Mouse (Mus musculus): Measurements from ENCODE around the gene Nudc.
"Not testable (repeated sequence)": the region's sequence is repeated elsewhere in the genome, so short reads cannot be mapped to it uniquely, and the experiment has no call there.

The Nudc gene

DNA sequence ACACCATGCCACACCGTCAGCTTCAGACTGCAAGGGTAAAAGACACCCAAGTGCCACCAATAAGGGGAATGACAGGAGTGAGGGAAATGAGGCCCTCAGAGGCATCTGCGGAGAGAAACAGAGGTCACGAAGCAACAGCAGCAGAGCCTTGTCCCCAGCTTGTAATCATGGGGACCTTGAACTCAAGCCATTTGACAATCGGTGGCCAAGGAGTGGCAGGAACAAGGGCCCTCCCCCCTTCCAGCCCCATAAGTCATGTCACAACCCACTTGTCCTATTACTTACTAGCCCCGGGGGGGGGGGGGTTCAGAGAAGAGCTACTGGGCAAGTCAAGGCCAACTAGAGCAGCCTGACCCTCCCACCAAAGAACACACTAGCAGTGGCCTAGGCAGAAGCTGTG is 9.1 kb downstream of the Nudc start:
- DNase-seq (ENCODE audit: low read depth, low spot score): no peak

DNA sequence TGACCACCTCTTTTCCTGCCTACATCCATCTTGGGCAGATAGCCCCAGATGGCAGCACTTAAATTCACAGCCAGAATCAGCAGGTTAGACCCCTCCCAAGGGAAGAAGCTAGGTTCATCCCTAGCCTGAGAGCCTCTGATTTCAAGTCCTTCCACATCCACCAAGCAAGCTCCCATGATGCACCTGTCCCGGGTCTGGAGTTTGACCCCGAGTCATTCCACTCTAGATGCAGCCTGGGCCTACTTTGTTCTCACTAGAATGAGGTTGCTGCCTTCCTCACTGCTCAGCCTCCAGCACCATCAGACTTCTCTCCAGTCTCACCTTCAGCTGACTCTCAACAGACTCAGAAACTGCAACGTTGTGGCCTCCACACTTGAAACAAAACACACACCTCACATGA is 9.7 kb downstream of the Nudc start:
- no peak for DNase-seq (ENCODE audit: low read depth, low spot score)

DNA sequence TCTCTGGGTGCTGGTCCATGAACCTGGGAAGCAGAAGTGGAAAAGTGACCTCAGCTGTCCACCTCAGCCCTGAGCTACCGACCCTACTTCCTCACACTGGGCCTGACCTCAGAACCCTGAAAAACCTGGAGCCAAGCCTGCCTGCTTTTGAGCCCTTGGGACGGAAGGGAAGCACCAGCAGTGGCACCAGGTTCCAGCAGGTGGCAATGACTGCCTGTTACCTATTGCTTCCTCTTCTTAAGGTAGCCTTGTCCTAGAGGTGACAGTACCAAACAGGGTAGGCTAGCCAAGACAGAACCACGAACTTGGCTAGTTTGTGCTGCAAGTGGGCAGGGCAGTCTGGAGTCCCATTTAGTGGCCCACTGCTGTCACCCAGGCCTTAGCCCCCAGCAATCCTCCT is 13.0 kb downstream of the Nudc start:
- no peak for DNase-seq (ENCODE audit: low read depth, low spot score)

DNA sequence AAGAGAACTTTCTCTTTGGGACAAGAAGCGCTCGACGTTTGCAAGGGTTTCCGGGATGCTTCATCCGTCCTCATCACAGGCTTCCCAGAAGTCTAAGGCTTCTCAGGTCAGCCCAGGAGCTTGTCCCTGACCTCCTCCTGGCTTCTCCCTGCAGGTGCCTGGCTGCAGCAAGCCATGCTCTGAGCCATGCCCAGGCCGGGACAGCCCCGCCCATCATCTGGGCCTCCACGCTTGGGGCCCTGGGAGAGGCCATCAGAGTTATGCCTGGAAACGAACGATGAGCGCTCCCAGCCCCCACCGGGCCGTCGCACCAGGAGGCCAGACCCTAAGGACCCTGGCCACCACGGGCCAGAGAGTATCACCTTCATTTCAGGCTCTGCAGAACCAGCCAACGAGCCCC is 18.0 kb downstream of the Nudc start:
- no peak for DNase-seq (ENCODE audit: low read depth, low spot score)

DNA sequence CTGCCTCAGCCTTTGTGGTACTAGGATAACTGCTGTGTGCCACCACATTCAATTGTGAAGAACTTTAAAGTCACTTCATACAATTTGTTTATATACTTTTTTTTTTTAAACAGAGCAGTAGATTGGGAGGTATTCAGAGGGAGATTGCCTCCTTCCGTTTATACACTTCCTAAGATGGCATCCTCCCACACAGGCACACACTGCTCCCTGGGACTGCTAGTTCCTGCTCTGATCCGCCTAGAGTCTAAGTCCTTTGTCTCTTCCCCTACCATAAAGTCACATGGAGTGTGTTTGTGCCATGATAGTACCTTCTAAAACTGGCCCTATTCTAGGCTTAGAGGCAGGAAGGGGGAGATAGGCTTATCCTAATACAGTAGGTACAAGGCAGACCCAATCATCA is 24.3 kb downstream of the Nudc start:
- no peak for DNase-seq (ENCODE audit: low read depth, low spot score)

DNA sequence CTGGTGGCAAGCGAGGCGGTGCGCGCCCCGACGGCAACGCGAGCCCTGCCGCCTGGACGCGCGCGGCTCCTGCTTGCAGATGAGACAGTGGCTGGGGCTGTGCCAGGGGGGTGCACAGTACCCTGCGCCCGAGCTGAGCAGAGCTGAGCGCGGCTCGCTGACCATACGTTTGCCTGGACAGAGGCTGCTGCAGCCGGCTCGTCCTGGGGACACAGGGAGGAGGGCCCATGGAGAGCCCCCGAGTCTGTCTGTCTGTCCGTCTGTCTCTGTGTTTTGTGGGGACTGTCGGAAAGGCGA is 26.5 kb downstream of the Nudc start:
- no peak for DNase-seq (ENCODE audit: low read depth, low spot score)

DNA sequence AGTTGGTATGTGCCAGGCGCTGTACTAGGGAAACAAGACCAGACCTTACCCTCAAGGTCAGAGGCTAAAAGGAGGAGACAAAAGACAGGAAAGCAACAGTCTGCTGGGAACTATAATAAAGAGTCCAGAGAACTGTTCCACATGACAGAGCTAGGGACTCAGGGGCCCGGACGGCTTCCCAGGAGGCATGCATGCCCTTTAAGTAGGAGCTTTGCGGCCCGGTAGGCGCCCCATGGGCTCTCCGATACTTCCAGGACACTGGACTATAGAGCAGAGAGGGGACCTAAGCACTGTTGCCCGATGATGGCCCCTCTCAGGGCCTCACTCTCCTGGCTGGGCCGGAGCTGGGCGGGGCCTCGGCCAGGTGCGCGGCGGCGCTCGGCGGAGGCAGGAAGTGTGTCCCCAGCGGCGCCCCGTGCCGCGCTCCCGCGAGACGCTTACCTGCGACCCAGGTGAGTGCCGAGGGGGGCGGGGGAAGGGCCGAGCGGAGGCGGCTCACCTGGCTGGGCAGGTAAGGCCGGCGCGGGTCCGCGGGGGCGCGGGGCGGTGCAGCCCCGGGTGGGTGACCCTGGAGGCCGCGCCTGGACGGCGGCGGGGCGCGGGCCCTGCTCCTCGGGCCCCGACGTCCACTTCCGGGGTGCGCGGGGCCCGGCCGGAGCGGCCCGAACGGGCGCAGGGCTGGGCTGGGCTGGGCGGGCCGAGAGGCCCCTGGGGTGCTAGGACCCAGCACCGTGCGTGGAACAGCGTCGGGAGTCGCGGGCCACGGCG is 27.0 kb downstream of the Nudc start, which contains the start of gene Kdf1:
TSS of gene Kdf1 (plus strand) at position 363 of the 768 bp plus-strand sequence.
- no peak for DNase-seq (ENCODE audit: low read depth, low spot score)

DNA sequence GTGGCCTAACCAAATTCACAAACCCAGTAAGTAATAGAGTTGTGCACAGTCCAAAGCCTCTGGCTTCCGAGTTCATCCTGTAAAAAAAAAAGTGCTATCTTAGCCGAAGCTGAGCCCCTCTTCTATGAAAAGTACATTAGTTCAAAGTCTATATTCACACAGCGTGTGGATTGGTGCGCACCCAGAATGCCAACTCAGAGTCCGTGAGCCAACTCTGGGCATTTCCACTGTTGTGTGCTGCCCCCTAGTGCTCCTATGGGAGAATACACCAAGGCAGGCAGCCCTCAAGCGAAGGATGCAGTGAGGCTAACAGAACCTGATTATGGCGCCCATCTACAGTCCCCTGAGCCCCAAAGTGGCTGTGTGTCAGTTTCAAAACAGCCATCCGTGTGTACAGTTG is 32.8 kb downstream of the Nudc start:
- peak; percentile 73 for DNase-seq (ENCODE audit: low read depth, low spot score)

DNA sequence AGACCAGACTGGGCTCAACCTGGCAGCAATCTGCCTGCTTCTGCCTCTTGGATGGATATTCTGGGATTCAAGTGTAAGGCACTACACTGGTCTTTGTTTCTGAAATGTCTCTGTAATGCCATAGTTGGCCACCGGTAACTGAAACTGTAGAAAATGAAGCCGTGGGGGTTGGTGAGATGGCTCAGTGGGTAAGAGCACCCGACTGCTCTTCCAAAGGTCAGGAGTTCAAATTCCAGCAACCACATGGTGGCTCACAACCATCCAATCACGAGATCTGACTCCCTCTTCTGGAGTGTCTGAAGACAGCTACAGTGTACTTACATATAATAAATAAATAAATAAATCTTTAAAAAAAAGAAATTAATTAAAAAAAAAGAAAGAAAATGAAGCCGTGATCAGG is 33.3 kb downstream of the Nudc start:
- DNase-seq (ENCODE audit: low read depth, low spot score): not testable (repeated sequence)

DNA sequence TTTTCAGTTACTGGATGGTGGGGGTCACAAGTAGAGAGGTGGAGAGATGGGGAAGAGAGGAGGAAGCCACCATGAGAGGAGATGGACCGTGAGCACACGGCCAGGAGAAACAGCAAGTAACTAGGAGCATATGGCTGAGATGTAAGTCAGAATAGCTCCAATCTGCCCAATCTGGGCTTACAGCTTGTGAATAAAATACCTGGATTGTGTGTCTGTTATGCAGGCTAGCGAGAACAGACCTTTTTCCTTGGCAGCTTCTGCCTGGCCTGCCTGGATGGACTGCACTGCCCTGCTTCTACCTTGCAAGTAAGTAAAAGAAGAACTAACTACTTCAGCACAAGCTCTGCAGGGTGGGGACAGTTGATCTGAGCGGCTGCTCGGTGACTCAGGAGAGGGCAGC is 34.7 kb downstream of the Nudc start:
- DNase-seq (ENCODE audit: low read depth, low spot score): no peak

DNA sequence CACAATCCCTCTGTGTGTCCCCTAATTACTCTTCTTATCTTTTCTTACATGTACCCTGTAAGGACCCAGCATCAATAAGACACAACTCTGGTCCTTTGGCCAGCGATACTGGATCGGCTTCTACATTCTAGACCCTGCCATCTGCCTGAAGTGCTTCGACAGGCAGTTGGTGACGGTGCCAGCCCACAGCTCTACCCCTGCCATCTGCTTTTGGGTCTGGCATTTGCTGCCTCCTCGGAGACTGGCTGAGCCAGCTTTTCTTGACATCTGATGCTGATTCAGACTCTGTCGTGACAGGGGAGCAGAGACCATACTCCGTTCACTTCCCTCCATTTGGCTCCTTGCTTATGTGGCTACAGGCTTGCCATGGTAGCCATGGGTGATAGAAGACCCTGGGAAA is 36.8 kb downstream of the Nudc start:
- no peak for DNase-seq (ENCODE audit: low read depth, low spot score)

DNA sequence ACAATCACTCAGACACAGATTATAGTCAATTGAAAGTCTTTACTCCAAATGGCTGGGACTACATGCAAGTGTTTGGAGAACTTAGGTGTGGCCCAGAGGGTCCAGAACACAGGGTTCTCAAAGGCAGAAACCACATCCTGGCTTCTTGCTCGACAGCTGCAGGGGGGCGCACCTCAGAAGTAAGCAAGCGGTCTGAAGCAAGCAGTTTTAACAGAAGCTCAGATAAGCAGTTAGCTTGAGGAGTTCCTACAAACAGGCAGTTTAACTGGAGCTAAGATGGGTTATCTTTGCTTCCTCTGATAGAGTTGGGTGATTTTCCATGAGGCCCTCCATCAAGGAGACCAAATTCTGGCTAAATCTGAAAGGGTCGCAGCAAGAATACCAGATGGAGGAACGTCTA is 39.2 kb downstream of the Nudc start:
- no peak for DNase-seq (ENCODE audit: low read depth, low spot score)

DNA sequence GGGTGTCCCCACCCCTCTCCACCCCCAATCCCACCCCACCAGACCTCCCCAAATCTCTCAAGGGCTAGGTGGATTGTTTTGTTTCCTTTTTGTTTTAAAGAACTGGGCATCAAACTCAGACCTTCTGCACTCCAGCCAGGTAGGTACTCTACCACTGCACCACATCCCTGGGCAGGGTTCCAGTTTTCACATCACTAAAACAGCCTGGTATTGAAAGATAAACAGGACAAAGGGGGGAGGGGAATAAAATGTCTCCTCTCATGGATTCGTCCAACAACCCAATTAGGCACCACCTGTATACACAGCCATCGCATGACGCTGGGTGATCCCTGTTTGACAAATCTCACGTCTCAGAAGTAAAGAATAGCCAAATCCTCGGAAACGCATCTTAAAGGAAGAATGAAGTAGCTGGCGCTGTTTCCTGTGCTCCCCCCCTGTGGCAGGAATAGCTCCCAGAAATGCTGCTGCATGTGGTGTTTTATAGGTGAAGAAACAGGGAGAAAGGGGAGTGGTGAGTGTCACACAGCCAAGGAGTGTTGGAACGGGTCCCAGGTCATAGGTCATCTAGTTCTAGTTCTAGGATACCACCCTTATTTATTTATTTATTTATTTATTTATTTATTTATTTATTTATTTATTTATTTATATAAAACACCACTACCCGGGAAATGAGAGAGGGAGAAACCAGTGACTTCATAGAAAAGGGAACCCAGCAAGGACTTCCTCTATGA is 40.9 kb downstream of the Nudc start:
- no peak for DNase-seq (ENCODE audit: low read depth, low spot score)

DNA sequence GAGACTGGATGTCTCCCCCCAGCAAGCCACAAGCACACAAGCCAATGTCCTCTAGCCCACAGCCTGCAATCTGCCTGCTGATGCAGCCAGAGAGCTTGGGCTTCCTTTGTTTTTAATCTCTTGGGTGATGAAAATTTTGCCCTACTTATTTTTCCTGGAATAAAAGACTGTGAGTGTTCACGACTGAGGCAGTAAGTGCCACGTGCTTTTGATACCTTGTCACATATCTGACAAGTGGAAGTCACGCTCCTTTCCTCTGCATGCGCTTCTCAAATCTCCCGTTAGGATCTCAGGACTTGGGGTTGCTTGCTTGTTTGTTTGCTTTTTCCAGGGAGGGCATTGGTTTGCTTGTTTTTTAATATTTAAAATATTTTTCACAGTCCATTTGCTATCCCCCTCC is 41.5 kb downstream of the Nudc start:
- DNase-seq (ENCODE audit: low read depth, low spot score): no peak

DNA sequence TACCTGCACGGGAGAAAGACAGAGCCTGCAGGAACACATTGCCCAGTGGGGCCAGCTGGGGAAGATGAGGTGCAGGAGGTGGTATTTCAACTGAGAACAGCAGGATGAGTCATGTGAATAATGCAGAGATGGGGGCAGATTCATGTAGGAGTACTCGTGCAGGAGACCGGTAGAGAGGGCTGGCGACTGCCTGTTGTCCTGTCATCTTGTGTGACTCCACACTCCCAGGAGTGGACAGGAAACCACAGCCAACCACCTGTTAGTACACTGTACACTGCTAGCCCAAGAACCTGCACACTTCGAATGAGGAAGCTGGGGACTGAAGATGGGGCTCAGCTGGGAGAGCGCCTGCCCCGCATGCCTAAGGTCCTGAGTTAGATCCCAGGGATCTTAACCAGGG is 44.3 kb downstream of the Nudc start:
- no peak for DNase-seq (ENCODE audit: low read depth, low spot score)

DNA sequence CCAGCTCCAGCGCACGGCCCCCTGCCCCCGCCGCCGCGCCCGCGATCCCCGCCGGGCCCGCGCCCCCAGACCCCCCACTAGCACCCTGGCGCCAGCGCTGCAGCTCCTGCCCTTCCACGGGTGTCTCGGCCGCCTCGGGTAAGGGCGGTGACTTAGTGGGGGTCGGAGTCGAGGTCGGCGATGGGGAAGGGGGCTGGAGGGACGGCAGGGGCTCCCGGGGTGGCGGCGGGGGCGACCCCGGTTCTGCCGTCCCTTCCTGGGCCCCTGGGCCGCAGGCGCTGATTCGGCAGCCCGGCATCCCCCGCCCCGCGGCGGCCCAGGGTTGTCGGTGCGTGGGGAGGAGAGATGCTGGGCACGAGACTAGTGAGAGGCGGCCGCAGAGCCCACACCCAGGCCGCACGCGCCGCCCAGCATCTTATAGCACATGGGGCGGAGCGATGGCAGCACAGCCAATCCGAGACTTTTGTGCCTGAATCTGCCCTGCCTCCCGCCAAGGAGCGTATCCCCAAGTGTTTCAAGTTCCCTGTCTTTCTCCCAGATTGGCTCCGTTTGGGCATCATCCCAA is 47.6 kb downstream of the Nudc start, which contains the start of gene Trnp1:
TSS of gene Trnp1 (minus strand) at position 391 of the 565 bp plus-strand sequence.
- no peak for DNase-seq (ENCODE audit: low read depth, low spot score)

DNA sequence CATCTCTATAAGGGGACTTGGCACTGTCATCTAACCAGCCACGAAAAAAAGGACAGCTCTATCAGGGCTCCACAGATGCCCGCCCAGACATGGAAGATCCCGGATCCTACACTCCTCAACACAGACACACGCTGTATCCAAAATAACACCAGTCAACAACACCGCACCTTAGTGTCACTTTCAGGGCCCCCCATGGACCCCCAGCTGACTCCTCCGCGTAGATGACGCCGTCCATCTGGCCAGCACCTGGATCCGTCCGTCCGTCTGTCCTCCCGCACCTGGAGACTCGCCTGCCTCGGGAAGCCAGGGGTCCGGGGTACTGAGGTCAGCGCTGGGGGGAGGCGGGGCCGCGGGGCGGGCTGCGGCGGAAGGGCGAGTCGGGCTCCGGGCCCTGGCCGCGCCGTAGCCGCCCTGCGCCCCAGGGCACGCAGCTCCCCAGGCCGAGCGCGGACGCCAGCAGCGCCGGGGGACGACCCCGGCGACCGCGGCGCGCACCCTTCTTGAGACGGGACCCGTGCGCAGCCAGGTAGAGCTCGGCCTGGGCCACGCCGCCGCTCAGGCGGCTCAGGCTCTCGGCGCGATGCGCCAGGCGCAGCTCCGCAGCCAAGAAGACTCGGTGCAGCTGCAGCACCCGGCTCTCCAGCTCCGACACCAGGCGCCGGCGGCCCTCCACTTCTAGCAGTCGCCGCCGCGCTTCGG is 48.2 kb downstream of the Nudc start:
- DNase-seq (ENCODE audit: low read depth, low spot score): no peak

DNA sequence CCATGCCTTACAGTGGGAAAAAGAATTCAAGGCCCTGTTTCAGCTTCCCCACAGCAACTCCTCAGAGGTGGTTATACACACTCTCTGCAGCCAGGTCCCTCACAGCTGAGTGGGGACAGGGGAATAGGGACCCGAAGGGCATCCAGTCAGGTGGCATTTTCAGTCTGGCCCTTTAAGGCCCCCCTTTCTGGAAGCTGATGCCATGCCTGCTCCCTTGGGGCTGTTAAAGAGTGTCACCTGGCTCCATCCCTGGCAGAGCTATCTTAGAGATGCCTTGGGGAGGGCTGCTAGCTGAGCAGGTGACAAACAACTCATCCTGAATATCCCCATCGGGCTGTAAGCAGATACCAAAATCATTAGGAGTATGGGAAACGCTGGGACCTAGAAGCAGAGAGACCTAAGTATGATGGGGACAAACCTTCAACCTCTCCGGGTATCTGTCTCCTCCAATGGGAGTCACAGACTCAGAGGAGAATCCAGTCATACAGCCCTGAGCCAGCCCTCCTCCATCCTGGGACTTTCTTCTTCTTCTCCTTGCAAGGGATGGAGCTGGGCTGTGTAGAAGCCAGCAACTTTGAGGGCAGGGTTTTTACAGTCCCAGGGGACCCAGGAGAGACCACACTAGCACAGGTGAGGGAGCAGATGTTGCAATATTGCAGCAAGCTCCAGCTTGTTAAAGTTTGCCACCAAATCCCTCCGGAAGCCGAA is 48.9 kb downstream of the Nudc start:
- no peak for DNase-seq (ENCODE audit: low read depth, low spot score)

DNA sequence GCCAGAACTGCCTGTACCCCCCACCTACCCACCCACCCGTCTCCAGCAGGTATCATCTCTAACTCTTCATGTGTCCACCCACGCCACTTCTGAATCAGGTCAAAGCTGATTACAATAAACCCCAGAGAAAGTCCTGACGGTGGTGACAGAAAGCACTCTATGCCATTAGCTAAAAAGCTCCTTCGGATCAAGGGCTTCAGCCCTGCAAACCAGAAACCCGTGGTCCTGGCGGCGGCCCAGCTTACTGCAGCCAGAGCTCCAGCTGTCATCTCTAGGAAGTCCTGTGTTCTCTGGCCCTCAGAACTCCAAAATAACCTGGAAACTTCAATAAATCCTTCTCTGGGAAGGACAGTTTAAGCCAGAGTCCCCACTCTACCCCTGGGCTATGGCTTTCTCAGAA is 50.1 kb downstream of the Nudc start:
- DNase-seq (ENCODE audit: low read depth, low spot score): no peak

DNA sequence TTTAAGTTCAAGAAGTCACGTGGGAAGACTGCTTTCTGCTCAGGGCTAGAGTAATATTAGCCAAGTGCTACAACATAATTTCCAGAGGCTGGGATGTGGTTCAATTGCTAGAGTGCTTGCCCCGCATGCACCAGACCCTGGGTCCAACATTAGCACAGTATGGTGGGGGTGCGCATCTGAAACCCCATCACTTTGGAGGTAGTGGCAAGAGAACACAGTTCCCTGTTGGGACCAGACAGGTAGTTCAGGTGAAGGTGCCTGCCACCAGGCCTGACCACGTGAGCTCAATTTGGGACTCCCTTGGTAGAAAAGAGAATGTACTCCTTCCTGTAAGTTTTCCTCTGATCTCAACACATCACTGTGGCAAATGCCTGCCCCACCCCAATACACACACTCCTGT is 50.9 kb downstream of the Nudc start:
- no peak for DNase-seq (ENCODE audit: low read depth, low spot score)

DNA sequence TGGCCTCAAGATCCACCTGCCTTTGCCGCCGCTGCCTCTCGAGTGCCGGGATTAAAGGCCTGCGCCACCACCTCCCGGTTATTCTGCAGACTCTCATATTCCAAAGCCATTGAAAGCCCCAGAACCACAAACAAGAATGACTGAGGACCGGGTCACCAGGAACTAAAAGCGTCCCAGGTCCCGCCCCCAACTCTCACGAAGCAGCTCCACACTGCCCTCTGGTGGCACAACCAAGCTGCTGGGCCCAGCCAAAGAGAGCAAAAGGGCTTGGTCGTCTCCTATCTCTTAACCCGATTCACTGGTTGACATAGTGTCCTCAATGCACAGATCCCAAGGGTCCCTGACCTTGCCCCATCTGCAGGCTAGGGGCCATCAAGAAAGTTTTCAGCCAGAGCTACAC is 51.4 kb downstream of the Nudc start:
- DNase-seq (ENCODE audit: low read depth, low spot score): peak; percentile 88

DNA sequence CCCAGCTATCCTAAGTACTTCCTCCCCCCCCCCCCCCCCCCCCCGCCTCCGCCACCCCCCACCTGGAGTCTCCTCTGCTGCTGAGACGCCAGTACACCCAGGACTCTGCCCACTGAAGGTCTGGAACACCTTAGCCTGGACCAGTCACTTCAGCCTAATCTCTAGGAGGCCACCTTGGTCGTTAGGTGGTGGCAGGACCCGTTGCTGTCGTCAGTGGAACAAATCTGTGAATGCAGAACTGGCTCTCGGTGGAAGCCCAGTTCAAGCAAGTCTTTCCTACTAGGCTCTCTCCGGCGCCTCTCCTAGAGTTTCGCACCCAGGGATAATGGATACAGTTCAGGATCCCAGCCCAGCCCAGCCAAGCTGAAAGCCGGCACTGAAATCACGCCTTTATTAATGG is 51.9 kb downstream of the Nudc start:
- no peak for DNase-seq (ENCODE audit: low read depth, low spot score)

All from A20 (cell line).